Mouse (Mus musculus): ENCODE measurements around the gene Fgd1.

Gene Fgd1

DNA sequence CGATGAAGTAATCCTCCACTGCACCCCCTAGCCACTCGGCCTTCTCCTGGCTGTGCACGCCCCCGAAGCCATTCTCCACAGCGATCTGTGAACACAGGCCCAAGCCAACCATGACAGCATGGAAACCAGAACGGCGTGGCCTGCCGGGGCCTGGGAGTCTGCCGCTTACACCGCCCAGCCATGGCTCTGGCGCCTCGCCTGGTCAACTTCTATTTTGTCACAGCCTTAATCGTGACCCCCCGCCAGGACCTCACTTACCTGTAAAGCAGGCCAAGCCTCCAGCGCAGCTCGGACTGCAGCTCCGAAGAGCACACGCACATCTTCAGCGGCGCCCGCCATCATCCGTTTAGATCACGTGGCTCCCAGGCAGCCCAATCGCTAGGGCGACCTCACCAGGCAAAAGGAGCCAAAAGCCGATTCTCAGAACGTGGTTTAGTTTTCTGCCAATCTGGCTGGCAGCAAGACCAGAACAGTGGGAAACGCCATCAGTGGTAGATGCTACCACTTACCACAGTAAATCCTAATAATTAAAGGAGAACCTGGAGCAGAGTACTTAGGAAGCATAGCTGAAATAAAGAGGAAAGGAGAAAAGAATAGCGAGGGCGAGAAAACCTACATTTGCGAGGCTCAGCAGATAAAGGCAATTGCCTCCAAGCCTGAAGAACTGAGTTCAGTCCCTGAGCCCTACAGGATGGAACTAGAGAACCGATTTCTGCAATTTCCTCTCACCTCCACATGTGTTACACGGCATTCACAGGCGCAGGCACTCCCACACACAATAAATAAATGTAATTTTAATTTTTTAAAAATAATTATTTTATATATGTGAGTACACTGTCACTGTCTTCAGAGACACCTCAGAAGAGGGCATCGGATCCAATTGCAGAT is 50.5 kb downstream of the Fgd1 start, which contains the start of gene Tsr2:
Tsr2 (minus strand) TSS at position 373 of the 888 bp plus-strand sequence.
- peak; percentile 63 to 72 for DNase-seq

DNA sequence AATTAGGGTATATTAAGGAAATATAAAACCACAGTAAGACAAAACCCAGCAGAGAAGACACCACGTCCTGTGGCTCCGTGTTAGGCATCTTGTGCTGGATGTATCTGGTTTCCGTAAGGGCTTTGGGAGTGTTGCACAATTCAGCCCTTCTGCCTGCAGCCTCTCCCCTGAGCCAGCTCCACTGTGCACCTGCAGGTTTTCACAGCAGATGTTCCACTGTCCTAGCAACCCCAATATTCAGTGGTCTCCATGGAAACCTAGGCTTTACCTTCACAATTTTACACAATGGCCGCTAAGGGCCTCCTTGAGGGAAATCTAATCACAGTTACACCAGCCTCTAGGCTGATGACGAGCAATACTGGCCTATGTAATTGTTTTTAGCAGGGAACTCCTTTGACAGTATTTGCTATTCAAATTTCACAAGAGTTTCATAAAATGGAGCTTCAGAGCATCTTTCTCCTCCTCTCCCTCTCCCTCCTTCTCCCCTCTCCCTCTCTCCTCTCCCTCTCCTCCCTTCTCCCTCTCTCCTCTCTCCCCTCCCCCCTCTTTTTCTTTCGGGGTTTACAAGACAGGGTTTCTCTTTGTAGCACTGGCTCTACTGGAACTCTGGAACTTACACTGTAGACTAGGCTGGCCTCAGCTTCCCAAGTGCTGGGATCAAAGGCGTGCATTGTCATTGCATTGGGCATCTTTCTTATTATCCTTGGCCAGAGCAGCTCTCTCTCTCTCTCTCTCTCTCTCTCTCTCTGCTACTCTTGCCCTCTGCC is 61.5 kb downstream of the Fgd1 start:
- no peak for DNase-seq

DNA sequence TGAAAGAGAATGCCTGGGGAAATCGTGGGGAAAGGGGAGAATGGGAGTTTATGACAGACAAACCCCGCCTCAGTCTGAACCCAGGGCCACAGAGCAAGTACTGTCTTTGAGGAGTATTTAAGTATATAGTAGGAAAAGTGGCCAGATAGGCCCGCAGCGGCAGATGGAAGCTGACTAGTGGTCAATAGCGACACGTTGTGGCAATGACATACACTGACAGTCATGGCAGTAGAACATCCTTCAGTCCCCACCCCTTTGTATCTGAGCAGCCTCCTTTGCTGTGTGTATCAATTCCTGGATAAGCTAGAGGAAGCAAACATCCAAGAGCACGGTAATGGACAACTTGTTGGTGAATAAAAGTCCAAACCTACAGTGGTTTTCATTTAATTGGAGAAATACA is 70.8 kb downstream of the Fgd1 start:
- DNase-seq = peak; percentile 14 to 33

DNA sequence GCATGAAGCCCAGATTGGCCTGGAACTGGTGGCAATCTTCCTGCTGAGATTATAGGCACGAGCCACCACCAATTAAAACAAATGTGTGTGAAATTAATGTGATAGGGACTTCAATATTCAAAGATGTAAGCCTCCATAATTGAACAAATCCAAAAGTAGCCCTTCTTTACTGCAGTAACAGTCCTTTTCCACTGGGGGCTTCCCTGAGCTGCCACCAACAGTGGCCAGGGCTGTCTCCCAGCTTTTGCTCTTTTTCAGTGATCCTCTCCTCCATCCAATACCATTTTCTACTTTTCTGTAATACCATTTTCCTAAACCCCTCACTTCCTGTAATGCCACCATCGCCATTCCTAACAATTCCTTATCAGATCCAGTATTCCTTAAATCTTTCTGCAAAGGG is 71.5 kb downstream of the Fgd1 start:
- no peak for DNase-seq

DNA sequence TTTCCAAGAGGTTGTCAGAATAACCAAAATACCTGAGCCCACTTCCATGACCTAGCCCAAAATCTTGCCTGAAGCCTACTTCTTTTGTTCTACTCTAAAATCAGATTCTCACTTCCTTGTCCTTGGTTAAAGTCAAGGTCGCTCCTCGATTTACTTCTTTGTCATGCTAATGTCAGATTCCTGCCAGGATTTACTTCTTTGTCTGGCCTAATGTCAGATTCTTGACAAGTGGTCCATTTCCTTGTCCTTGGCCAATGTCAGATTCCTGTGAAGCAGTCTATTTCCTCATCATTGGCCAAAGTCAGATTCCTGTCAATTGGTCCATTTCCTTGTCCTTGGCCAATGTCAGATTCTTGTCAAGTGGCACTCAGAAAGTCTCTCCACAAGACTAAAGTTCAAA is 78.0 kb downstream of the Fgd1 start:
- DNase-seq = no peak

DNA sequence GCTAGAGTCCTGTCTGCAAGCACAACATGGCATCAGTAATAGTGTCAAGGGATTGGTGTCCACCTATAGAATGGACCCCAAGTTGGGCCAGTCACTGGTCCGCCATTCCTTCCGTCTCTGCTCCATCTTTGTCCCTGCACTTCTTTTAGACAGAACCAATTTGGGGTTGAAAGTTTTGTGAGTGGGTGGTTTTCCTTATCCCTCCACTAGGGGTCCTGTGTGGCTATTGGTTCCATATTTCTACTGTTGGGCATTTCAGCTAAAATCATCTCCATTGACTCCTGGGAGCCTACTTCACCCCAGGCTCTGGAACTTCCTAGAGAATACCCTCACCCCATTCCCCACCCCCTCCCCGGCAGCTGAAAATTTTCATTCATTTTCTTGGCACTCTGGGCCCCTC is 84.5 kb downstream of the Fgd1 start:
- no peak for DNase-seq

DNA sequence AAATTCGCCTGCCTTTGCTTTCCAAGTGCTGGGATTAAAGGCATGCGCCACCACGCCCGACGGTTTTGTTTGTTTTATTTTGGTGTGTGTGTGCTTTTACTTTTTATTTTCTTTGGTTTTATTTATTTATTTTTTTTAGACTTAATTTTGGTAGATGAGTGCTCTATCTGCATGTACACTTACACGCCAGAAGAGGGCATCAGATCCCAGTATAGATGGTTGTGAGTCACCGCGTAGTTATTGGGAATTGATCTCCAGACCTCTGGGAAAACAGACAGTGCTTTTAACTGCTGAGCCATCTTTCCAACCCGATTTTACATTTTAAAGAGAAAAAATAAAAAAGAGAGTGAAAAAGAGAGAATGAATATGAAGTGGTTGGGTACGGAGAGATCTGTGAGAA is 86.8 kb downstream of the Fgd1 start:
- DNase-seq = peak; percentile 2 to 6

Data from kidney, adult 8-10 months (tissue).